ENCODE assay signal across 9 mouse cellular contexts in genomic region chr13:102334131-102334534, GRCm38 (mm10).
A peak's percentile ranks its signal among the peaks of the same experiment; 100 is the strongest.
DNase-seq lines count a peak whose midpoint lies in the region; ATAC-seq and TF ChIP-seq lines count a peak whose summit lies in the region.
"Had no signal": no experiment of that assay in that cellular context is flagged by ENCODE, and none has a peak within 500 bp of the region (broad histone marks: within the 10 kb centered on the region; RNA-seq: fewer than 3 reads in every experiment).

No protein-coding gene starts in this region.

- H3K9ac ChIP-seq in hindbrain, embryonic 15.5 days, result no peak overlapping the region
- H3K9ac ChIP-seq in limb, embryonic 13.5 days, result no peak overlapping the region

- TF ChIP-seq POLR2A in kidney, adult 2 months (IDR thresholded peaks at IDR 0.05; ENCODE audit: low read depth, low read length), result no peak

- H3K27me3 ChIP-seq in kidney, adult 2 months (replicated peaks; ENCODE audit: control insufficient read depth, insufficient read depth, low read length), result no peaks in the 10 kb centered on the region
- H3K27me3 ChIP-seq in hindbrain, embryonic 15.5 days, result no peaks in the 10 kb centered on the region
- H3K27me3 ChIP-seq in limb, embryonic 13.5 days, result no peaks in the 10 kb centered on the region
- H3K27me3 ChIP-seq in midbrain, embryonic 10.5 days (ENCODE audit: low read depth, poor library complexity, severe bottlenecking), result no peaks in the 10 kb centered on the region
- H3K27me3 ChIP-seq: megakaryocyte, embryonic 14.5 days had no signal

- H3K4me1 ChIP-seq in kidney, adult 2 months (ENCODE audit: control insufficient read depth, insufficient read depth, low read length), result no peaks in the 10 kb centered on the region
- H3K4me1 ChIP-seq in hindbrain, embryonic 15.5 days (replicated peaks), result peaks cover 17% of the 10 kb centered on the region
- peaks cover 21% of the 10 kb centered on the region for H3K4me1 ChIP-seq in limb, embryonic 13.5 days
- no peaks in the 10 kb centered on the region; the same call in 1 of the 2 replicates for H3K4me1 ChIP-seq in midbrain, embryonic 10.5 days
- H3K4me1 ChIP-seq: megakaryocyte, embryonic 14.5 days had no signal

- no peaks in the 10 kb centered on the region for H3K9me3 ChIP-seq in hindbrain, embryonic 15.5 days
- no peaks in the 10 kb centered on the region for H3K9me3 ChIP-seq in limb, embryonic 13.5 days
- no peaks in the 10 kb centered on the region; the same call in 1 of the 2 replicates for H3K9me3 ChIP-seq in midbrain, embryonic 10.5 days (replicated peaks)
- H3K9me3 ChIP-seq: megakaryocyte, embryonic 14.5 days had no signal

- no peak for TF ChIP-seq CTCF in kidney, adult 2 months (conservative IDR thresholded peaks at IDR 0.05; ENCODE audit: insufficient read depth, insufficient read length, low read depth, low read length)

- no peak overlapping the region for H3K27ac ChIP-seq in kidney, adult 2 months (ENCODE audit: insufficient read depth, low read depth, low read length)
- H3K27ac ChIP-seq in hindbrain, embryonic 15.5 days (replicated peaks), result no peak overlapping the region
- no peak overlapping the region for H3K27ac ChIP-seq in limb, embryonic 13.5 days
- H3K27ac ChIP-seq in midbrain, embryonic 10.5 days (replicated peaks), result no peak overlapping the region

- no peak overlapping the region for H3K4me3 ChIP-seq in kidney, adult 2 months (ENCODE audit: insufficient read depth, low read depth, low read length)
- no peak overlapping the region for H3K4me3 ChIP-seq in hindbrain, embryonic 15.5 days
- 0 out of 2 replicates have a peak overlapping the region, but pooled peaks have one; percentile 13 for H3K4me3 ChIP-seq in limb, embryonic 13.5 days
- H3K4me3 ChIP-seq in midbrain, embryonic 10.5 days, result no peak overlapping the region
- H3K4me3 ChIP-seq: megakaryocyte, embryonic 14.5 days had no signal

- peak overlapping the region; percentile 42 for H3K4me2 ChIP-seq in hindbrain, embryonic 15.5 days
- peak overlapping the region; percentile 51 for H3K4me2 ChIP-seq in limb, embryonic 13.5 days (replicated peaks)

- H3K36me3 ChIP-seq in kidney, adult 2 months (ENCODE audit: control insufficient read depth, insufficient read depth, low read length), result no peaks in the 10 kb centered on the region
- H3K36me3 ChIP-seq in hindbrain, embryonic 15.5 days, result no peaks in the 10 kb centered on the region
- H3K36me3 ChIP-seq in limb, embryonic 13.5 days, result no peaks in the 10 kb centered on the region
- no peaks in the 10 kb centered on the region for H3K36me3 ChIP-seq in midbrain, embryonic 10.5 days

- 25% methylated on average over 13 of the region's 13 CpGs for WGBS in kidney, adult 2 months
- 30% methylated on average over 13 of the region's 13 CpGs for WGBS in hindbrain, embryonic 15.5 days
- 18% methylated on average over 13 of the region's 13 CpGs for WGBS in limb, embryonic 13.5 days
- 91% methylated on average over 13 of the region's 13 CpGs for WGBS in midbrain, embryonic 10.5 days

- ATAC-seq in hindbrain, embryonic 15.5 days (ENCODE audit: low FRiP score, low read depth), result peak; percentile 79
- ATAC-seq in limb, embryonic 13.5 days (ENCODE audit: low FRiP score, low read depth), result peak; percentile 54; the same call in 1 of the 2 replicates

- DNase-seq in kidney, adult 2 months, result peak; percentile 15
- no peak for DNase-seq in kidney, adult 11 months
- DNase-seq in adrenal gland, postnatal 36 days, result peak; percentile 42 to 64
- DNase-seq in forelimb bud, embryonic 11.5 days (ENCODE audit: low read depth, low spot score), result peak; percentile 57
- no peak for DNase-seq in Muller cell, postnatal 12 days (ENCODE audit: inconsistent ontology term)
- no peak for DNase-seq in midbrain, embryonic 10.5 days (ENCODE audit: low spot score)

Comparison
In these comparisons a context has a peak if more than half of its experiments do, and no peak if none do; other contexts are left out.
1. DNase-seq: peak in kidney, adult 2 months (single experiment), adrenal gland, postnatal 36 days (2 of 2) and forelimb bud, embryonic 11.5 days (single experiment); none in kidney, adult 11 months (single experiment), Muller cell, postnatal 12 days (single experiment) and midbrain, embryonic 10.5 days (single experiment).